Mouse (Mus musculus) A20 (cell line): ENCODE data around the gene Ccdc30.
A peak's percentile ranks its signal among the peaks of the same experiment; 100 is the strongest.

Experiments used
- DNase-seq: peaks from one replicate; pipeline ENCODE4 v3.0.0-alpha.2; 2011; ENCODE audit warnings: low read depth, low spot score

The Ccdc30 gene

GRCm38 (mm10) chr4:119417270-119417669 is 1.9 kb upstream of the Ccdc30 start:
- DNase-seq = no peak

DNA sequence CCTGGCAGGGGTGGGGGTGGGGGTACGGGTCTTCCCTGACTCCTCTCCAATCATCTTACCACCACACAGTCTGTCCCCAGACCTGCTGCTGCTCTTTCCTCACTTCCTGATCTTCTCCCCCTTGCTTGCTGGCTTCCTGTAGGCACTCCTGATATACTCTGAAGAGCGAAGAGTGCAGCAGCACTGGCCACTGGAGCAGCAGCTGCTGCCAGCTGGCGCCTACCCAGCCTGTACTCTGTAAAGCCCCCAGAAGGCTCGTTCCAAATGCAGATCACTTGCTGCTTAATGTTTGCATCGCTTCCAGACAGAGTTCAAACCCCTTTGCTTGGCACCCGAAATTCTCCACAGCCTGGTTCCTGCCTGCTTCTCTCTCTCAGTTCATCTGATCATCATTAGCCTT is 2.5 kb downstream of the Ccdc30 start:
- DNase-seq = no peak

GRCm38 (mm10) chr4:119411877-119412650 is 3.3 kb downstream of the Ccdc30 start:
- no peak for DNase-seq

GRCm38 (mm10) chr4:119403431-119403830 is 11.9 kb downstream of the Ccdc30 start:
- DNase-seq = no peak

DNA sequence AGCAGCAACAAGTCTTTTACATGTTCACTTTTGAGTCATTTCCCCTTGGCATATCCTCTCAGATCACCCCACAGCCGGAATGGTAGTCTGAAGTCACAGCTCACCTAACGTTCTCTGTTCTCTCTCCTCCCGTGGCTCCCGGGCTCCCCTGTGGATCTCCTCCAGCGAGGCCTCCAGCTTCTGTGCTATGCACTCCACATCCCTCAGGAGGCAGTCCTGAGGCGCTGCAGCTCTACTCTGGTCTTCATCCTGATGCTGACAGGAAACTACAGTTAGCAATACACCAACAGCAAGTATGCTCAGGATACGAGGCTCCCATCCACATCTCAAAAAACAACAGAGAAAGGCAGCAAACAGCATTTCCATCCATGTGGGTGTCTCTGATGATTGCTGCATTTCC is 14.4 kb downstream of the Ccdc30 start:
- no peak for DNase-seq

DNA sequence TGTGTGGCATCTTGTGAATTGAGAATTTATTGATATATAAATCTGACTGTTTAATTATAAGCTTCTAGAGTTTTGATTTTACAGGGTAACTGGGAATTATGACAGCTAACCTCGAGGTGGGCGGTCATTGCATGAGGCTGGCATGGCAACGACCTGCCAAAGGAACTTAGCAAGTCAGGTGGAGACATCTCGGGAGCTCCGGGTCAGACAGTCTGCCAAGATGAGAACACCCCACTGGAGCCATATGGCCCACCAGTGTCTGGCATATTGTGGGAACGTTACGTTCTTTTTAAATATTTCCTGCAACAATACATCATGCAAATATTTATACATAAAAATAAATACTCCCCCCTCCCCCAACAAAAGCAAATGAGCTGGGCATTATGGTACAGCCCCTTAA is 16.6 kb downstream of the Ccdc30 start:
- DNase-seq = no peak

GRCm38 (mm10) chr4:119390369-119390768 is 25.0 kb downstream of the Ccdc30 start:
- DNase-seq = peak; percentile 37

DNA sequence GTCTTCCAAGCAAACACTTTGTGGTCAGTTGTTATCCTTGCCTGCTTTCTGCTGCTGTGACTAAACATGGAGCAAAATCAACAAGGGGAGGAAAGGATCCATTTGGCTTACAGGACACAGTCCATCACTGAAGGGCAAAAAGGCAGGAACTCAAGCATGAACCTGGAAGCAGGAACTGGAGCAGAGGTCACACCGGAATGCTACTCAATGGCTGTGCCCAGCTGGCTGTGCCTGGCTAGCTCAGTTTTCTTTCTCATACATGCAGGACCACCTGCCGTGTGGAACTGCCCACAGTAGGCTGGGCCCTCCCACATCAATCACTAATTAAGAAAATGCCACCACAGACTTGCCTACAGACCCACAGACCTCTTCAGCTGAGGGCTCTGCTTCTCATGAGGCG is 26.1 kb downstream of the Ccdc30 start:
- no peak for DNase-seq

DNA sequence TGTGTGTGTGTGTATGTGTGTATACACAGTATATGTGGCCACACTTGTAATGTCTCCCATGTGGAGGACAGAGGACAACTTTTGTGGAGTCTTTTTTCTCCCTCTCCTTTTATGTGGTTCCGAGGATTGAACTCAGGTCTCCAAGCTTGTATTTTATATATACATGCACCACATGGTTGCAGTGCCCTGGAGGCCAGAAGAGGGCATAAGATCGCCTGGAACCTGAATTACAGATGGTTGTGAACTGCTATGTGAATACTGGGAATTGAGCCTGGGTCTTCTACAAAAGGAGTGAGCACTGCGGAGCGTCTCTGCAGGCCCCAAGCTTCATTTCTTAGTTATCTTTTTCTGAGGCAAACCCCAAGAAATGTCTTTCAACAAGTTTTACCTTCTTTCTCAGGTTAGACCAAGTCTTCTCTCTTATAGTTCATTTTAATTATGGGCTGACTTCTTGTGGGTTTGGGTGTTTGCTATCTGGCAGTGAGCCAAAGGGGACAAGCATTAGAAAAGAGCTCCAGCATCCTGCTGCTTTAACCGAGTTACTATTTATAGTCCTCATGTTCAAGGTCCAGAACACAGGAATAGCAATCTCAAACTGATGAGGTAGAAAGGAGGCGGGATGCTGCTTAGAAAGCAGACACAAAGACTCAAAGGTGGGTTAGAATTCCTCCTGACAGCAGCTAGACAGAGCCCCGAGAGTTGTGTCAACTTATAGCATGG is 33.7 kb downstream of the Ccdc30 start:
- DNase-seq = peak; percentile 27

DNA sequence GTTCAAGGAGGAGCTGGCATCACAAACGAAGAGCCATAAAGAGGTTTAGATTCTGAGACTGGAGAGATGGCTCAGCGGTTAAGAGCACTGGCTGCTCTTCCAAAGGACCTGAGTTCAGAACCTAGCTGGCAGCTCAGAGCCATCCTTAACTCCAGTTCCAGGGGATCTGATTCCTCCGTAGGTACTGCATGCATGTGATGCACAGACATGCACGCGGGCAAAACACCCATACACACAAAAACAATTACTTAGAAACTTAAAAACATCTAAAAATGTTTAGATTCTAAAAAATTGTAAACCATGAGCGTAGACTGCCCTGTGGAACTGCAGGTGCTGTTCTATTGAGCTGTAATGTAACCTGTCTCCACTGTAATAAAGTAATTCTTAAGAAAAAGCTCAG is 45.9 kb downstream of the Ccdc30 start:
- DNase-seq = peak; percentile 18

- no peak for DNase-seq
Observed at GRCm38 (mm10) chr4:119366758-119367526, 48.4 kb downstream of the Ccdc30 start.

- no peak for DNase-seq
Observed at GRCm38 (mm10) chr4:119362231-119362630, 53.1 kb downstream of the Ccdc30 start.

DNA sequence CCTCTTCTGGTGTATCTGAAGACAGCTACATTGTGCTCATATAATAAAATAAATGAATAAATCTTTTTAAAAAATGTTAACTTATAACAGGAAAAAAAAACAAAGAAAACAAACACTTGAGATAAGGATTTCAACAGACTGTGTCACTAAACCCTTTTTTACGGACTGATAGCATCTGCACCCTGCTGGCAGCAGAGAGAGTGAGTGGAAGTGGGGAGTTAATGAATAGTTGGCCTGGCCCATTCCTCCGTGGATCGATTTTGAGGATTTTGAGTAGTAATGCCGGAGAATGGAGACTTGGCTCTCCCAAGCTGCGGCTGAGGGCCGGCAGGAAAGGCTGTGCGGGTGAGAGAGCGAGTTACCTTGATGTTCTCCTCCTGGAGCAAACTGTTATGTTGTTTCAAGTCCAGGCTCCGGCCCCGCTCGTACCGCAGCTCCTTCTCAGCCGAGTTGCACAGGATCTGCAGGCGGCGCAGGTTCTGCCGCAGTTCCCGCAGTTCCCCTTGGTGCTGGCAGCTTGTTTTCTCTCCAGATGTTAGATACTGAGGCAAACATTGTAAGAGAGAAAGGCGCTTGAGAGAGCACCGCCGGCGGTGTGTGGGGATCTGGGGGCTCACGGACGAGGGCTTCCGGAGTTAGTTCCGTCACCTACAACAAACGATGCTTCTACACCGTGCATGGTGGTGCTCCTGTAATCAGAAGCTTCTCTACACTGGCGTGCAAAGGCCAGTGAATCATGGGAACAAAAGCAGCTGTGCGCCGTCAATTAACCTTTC is 55.9 kb downstream of the Ccdc30 start:
- peak; percentile 5 for DNase-seq

- DNase-seq = no peak
Observed at GRCm38 (mm10) chr4:119345508-119345907, 69.8 kb downstream of the Ccdc30 start.

DNA sequence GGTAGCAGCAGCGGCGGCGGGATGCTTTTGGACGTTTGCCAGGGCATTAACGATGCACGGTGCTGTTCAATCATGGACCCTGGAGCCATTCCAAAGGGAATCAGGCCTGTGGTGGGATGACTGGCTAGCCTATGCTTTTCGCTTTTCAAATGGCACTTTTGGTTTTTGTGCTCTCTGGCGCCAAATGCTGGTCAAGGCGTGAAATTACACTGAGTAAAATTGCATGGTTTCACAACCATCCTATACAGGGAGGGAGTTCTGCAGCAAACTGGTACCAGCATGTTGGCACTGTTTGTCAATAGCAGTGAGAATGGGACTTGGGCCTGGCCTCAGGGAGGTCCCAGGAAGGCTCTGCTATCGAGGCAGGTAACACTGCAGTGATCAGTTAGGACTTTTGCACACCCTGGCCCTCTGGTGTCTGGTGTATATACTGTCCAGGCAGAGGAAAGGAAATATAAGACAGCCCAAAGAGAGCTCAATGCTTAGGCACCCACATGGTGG is 76.4 kb downstream of the Ccdc30 start:
- DNase-seq = peak; percentile 47

- DNase-seq = no peak
Observed at GRCm38 (mm10) chr4:119338422-119338821, 76.9 kb downstream of the Ccdc30 start.

DNA sequence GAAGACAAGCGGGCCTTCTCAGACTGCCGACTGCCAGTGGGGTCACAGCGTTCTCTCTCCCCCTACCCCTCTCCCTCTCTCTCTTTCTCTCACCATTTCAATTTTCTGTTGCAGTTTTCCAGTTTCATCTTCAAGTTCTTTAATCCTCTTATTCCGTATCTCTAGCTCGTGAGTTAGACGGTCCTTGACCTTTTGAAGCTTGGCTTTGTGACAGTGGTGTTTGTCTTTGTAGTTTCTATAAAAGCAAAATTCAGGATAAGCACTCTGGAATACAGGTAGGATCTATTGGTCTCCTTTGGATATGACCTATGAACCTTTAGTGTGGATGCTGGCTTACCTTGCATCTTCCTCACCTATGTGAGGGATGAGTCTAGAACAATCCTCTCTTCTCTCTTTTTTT is 81.8 kb downstream of the Ccdc30 start:
- no peak for DNase-seq

- peak; percentile 13 for DNase-seq
Observed at GRCm38 (mm10) chr4:119320896-119321550, 94.3 kb downstream of the Ccdc30 start.

GRCm38 (mm10) chr4:119320131-119320830 is 95.0 kb downstream of the Ccdc30 start, which contains the start of gene Ppih:
TSS of gene Ppih (minus strand) at chr4:119320546.
- peak; percentile 93 for DNase-seq

DNA sequence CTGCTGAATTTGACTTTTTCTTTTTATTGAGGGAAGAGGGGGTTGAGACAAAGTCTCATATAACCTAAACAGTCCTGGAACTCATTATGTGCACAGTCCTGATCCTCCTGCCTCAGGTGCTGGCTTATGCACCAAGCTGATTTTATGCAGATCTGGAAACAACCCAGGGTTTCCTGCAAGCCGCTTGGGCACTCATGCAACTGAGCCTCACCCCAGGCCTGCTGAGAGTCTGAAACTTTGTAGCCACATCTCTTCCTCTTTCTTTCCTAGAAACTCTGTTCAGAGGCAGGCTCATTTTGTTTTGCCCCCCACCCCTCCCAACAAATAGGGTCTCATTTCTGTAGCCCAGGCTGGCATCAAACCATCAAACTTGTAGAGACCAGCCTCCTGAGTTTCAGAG is 101.6 kb downstream of the Ccdc30 start:
- DNase-seq = peak; percentile 36
